Mouse (Mus musculus): ENCODE measurements at regions not wholly inside any gene's neighbourhood (a gene's known extent, or its start where the extent isn't known, plus 50 kb on each side); places are given as distances from the start of the nearest gene placed in this dataset.
A peak's percentile ranks its signal among the peaks of the same experiment; 100 is the strongest.

GRCm38 (mm10) chr10:35946006-35946405 lies 234.3 kb upstream of the Amd2 start:
- H3K4me1 ChIP-seq (ENCODE audit: control insufficient read depth in 2 of 2, insufficient read depth in 2 of 2, low read length in 2 of 2, poor library complexity in 1 of 2): no peaks in the 10 kb centered on the region; a peak in 1 of 4 replicates
- H3K9me3 ChIP-seq (ENCODE audit: control insufficient read depth, insufficient read depth, low read depth, low read length): no peaks in the 10 kb centered on the region
- no peak overlapping the region for H3K27ac ChIP-seq (ENCODE audit: insufficient read depth, low read depth, low read length, poor library complexity, severe bottlenecking)
- H3K36me3 ChIP-seq (ENCODE audit: control insufficient read depth, insufficient read depth, low read length, poor library complexity, severe bottlenecking): no peaks in the 10 kb centered on the region
- DNase-seq (ENCODE audit: low read depth, low spot score): no peak
- H3K9ac ChIP-seq (ENCODE audit: insufficient read depth, low read depth, low read length, poor library complexity, severe bottlenecking): no peak overlapping the region
- no peak for TF ChIP-seq CHD2 (IDR thresholded peaks at IDR 0.05; ENCODE audit: low read depth, low read length)
- TF ChIP-seq HCFC1 (IDR thresholded peaks at IDR 0.05; ENCODE audit: borderline replicate concordance, insufficient read depth, low read length): no peak
- TF ChIP-seq ZNF384 (IDR thresholded peaks at IDR 0.05; ENCODE audit: low read depth, low read length): no peak
- TF ChIP-seq ZC3H11A (IDR thresholded peaks at IDR 0.05; ENCODE audit: borderline replicate concordance, low read depth, low read length): no peak
- TF ChIP-seq MAFK (IDR thresholded peaks at IDR 0.05; ENCODE audit: insufficient read depth, low read depth, low read length): no peak
- in situ Hi-C loops (cut with MboI; ENCODE audit: low sequenced_read_pairs in 2 of 2, unreplicated experiment in 2 of 2): no loop called here
- H3K4me3 ChIP-seq (ENCODE audit: insufficient read depth in 1 of 2, low read depth in 1 of 2, low read length in 2 of 2, poor library complexity in 1 of 2, severe bottlenecking in 1 of 2): no peak overlapping the region

GRCm38 (mm10) chr10:35943336-35943735 lies 231.6 kb upstream of the Amd2 start:
- TF ChIP-seq ZNF384 (IDR thresholded peaks at IDR 0.05; ENCODE audit: low read depth, low read length): no peak
- no peak for TF ChIP-seq MAFK (IDR thresholded peaks at IDR 0.05; ENCODE audit: insufficient read depth, low read depth, low read length)
- no peak for TF ChIP-seq HCFC1 (IDR thresholded peaks at IDR 0.05; ENCODE audit: borderline replicate concordance, insufficient read depth, low read length)
- DNase-seq (ENCODE audit: low read depth, low spot score): peak; percentile 3
- in situ Hi-C loops (cut with MboI; ENCODE audit: low sequenced_read_pairs in 2 of 2, unreplicated experiment in 2 of 2): no loop called here
- Histone ChIP-seq H3K9me3 (ENCODE audit: control insufficient read depth, insufficient read depth, low read depth, low read length) (no peaks in the 10 kb centered on the region), H3K36me3 (ENCODE audit: control insufficient read depth, insufficient read depth, low read length, poor library complexity, severe bottlenecking) (no peaks in the 10 kb centered on the region), H3K9ac (ENCODE audit: insufficient read depth, low read depth, low read length, poor library complexity, severe bottlenecking) (no peak overlapping the region), H3K27ac (ENCODE audit: insufficient read depth, low read depth, low read length, poor library complexity, severe bottlenecking) (no peak overlapping the region), H3K4me3 (ENCODE audit: insufficient read depth in 1 of 2, low read depth in 1 of 2, low read length in 2 of 2, poor library complexity in 1 of 2, severe bottlenecking in 1 of 2) (no peak overlapping the region), H3K4me1 (ENCODE audit: control insufficient read depth in 2 of 2, insufficient read depth in 2 of 2, low read length in 2 of 2, poor library complexity in 1 of 2) (no peaks in the 10 kb centered on the region; a peak in 1 of 4 replicates)

GRCm38 (mm10) chr10:35940641-35941040 lies 228.9 kb upstream of the Amd2 start:
- Histone ChIP-seq H3K4me1 (ENCODE audit: control insufficient read depth in 2 of 2, insufficient read depth in 2 of 2, low read length in 2 of 2, poor library complexity in 1 of 2) (no peaks in the 10 kb centered on the region; a peak in 1 of 4 replicates), H3K27ac (ENCODE audit: insufficient read depth, low read depth, low read length, poor library complexity, severe bottlenecking) (no peak overlapping the region; the same call in 1 of the 2 replicates), H3K9ac (ENCODE audit: insufficient read depth, low read depth, low read length, poor library complexity, severe bottlenecking) (no peak overlapping the region), H3K36me3 (ENCODE audit: control insufficient read depth, insufficient read depth, low read length, poor library complexity, severe bottlenecking) (no peaks in the 10 kb centered on the region), H3K4me3 (ENCODE audit: insufficient read depth in 1 of 2, low read depth in 1 of 2, low read length in 2 of 2, poor library complexity in 1 of 2, severe bottlenecking in 1 of 2) (no peak overlapping the region), H3K9me3 (ENCODE audit: control insufficient read depth, insufficient read depth, low read depth, low read length) (no peaks in the 10 kb centered on the region)
- no peak for DNase-seq (ENCODE audit: low read depth, low spot score)
- in situ Hi-C loops (cut with MboI; ENCODE audit: low sequenced_read_pairs in 2 of 2, unreplicated experiment in 2 of 2): no loop called here
- TF ChIP-seq ZC3H11A (IDR thresholded peaks at IDR 0.05; ENCODE audit: borderline replicate concordance, low read depth, low read length) (no peak), HCFC1 (IDR thresholded peaks at IDR 0.05; ENCODE audit: borderline replicate concordance, insufficient read depth, low read length) (no peak), ZNF384 (IDR thresholded peaks at IDR 0.05; ENCODE audit: low read depth, low read length) (no peak), MAFK (IDR thresholded peaks at IDR 0.05; ENCODE audit: insufficient read depth, low read depth, low read length) (no peak)

Data from ES-E14 (cell line).